28 mouse cellular contexts compared by ENCODE assay signal in the genomic region with DNA sequence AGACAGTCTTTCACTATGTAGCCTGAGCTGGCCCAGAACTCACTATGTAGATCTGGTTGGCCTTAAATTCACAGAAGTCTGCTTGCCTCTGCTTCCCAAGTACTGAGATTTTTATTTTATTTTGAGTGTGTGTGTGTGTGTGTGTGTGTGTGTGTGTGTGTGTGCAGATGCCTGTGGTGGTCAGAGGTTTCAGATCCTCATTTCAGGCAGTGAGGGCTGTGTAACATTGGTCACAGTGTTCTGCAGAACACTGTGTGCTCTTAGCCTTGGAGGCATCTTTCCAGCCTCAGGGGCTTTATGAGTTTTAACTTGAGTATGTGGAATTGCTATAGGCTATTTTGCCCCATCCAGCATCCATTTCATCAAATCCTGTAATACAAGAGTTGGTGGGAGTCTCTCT. TPM values are rescaled to one million over a fixed set of nuclear protein-coding genes. Genes with fewer than 3 reads are reported as not detected.
DNase-seq lines count a peak whose midpoint lies in the region; ATAC-seq and TF ChIP-seq lines count a peak whose summit lies in the region.
"Had no signal": no experiment of that assay in that cellular context is flagged by ENCODE, and none has a peak within 500 bp of the region (broad histone marks: within the 10 kb centered on the region; RNA-seq: fewer than 3 reads in every experiment).

No protein-coding gene starts in this region.

- H3K79me2 ChIP-seq in CH12.LX (replicated peaks; ENCODE audit: control insufficient read depth, extremely low read depth, insufficient read depth, poor library complexity, severe bottlenecking): no peaks in the 10 kb centered on the region; the same call in 1 of the 2 replicates

- peak; percentile 92 for TF ChIP-seq EP300 in CH12.LX (IDR thresholded peaks at IDR 0.05; ENCODE audit: low read length)

- ATAC-seq in megakaryocyte, adult 5-6 weeks (ENCODE audit: poor library complexity, severe bottlenecking): peak; percentile 77
- no peak for ATAC-seq in inflammation-experienced regulatory T-cells, adult 6 months
- ATAC-seq: activated CD4-positive, CD25-positive, alpha-beta regulatory T cell, adult 4 months; CD4-positive, CD25-positive, alpha-beta regulatory T cell, adult 4 months; forebrain, embryonic 15.5 days; hindbrain, postnatal 0 days had no signal

- H3K27me3 ChIP-seq in CH12.LX (replicated peaks): no peaks in the 10 kb centered on the region
- H3K27me3 ChIP-seq: embryonic facial prominence, embryonic 13.5 days; forebrain, embryonic 12.5 days; forebrain, embryonic 15.5 days had no signal

- intact Hi-C loops in left cerebral cortex, adult 2 months (cut with DNase I): no loop called here

- in situ Hi-C loops in CH12.LX (cut with MboI; ENCODE audit: low pct_ligation_motif_present, low pct_unique_long_range_greater_than_20kb, low sequenced_read_pairs): no loop called here

- H3K9me3 ChIP-seq in CH12.LX (replicated peaks; ENCODE audit: low read length): peaks cover 4% of the 10 kb centered on the region
- H3K9me3 ChIP-seq: embryonic facial prominence, embryonic 10.5 days; forebrain, embryonic 12.5 days; forebrain, embryonic 15.5 days; heart, embryonic 10.5 days had no signal

- no peak for TF ChIP-seq RAD21 in CH12.LX (IDR thresholded peaks at IDR 0.05; ENCODE audit: low read depth, low read length)

- H3K36me3 ChIP-seq in CH12.LX (replicated peaks in 1 of 2; ENCODE audit: control insufficient read depth in 1 of 2, insufficient read depth in 1 of 2, low read length in 1 of 2): no peaks in the 10 kb centered on the region
- H3K36me3 ChIP-seq: embryonic facial prominence, embryonic 10.5 days; embryonic facial prominence, embryonic 13.5 days; forebrain, embryonic 12.5 days; forebrain, embryonic 15.5 days; heart, embryonic 10.5 days; heart, embryonic 13.5 days had no signal

- H3K4me2 ChIP-seq in CH12.LX (ENCODE audit: insufficient read depth, low read depth, poor library complexity, severe bottlenecking): no peak overlapping the region
- H3K4me2 ChIP-seq: embryonic facial prominence, embryonic 13.5 days; forebrain, embryonic 12.5 days; forebrain, embryonic 15.5 days; heart, embryonic 13.5 days; hindbrain, embryonic 14.5 days had no signal

- dilution Hi-C loops in CH12.LX (cut with MboI; ENCODE audit: extremely low pct_ligation_motif_present, extremely low pct_unique_long_range_greater_than_20kb, low sequenced_read_pairs): no loop called here

- no peak overlapping the region for H3K27ac ChIP-seq in CH12.LX (ENCODE audit: insufficient read depth, low read depth)
- H3K27ac ChIP-seq in left cerebral cortex, adult 2 months: no peak overlapping the region
- H3K27ac ChIP-seq: embryonic facial prominence, embryonic 10.5 days; embryonic facial prominence, embryonic 13.5 days; forebrain, embryonic 12.5 days; forebrain, embryonic 15.5 days; heart, embryonic 10.5 days; heart, embryonic 13.5 days; hindbrain, embryonic 14.5 days; hindbrain, postnatal 0 days had no signal

- no peak overlapping the region for H3K4me3 ChIP-seq in CH12.LX (replicated peaks in 1 of 3; ENCODE audit: low read depth in 2 of 3, low read length in 2 of 3, poor library complexity in 1 of 3)
- no peak overlapping the region for H3K4me3 ChIP-seq in left cerebral cortex, adult 2 months
- H3K4me3 ChIP-seq: embryonic facial prominence, embryonic 10.5 days; embryonic facial prominence, embryonic 13.5 days; erythroblast, embryonic 14.5 days; forebrain, embryonic 12.5 days; forebrain, embryonic 15.5 days; heart, embryonic 10.5 days; heart, embryonic 13.5 days had no signal

- TF ChIP-seq CTCF in CH12.LX (conservative IDR thresholded peaks at IDR 0.05 in 1 of 2, IDR thresholded peaks at IDR 0.05 in 1 of 2; ENCODE audit: low read depth in 2 of 2, low read length in 2 of 2): no peak
- TF ChIP-seq CTCF in left cerebral cortex, adult 2 months (IDR thresholded peaks at IDR 0.05): no peak

- peak; percentile 83 for DNase-seq in heart, adult 11 months
- no peak for DNase-seq in heart, adult 9 months (ENCODE audit: low spot score in 2 of 2)
- peak; percentile 66 for DNase-seq in CH12.LX (ENCODE audit: extremely low read depth)
- DNase-seq in left cerebral cortex, adult 2 months (ENCODE audit: extremely low spot score in 1 of 2, low spot score in 2 of 2): no peak
- DNase-seq in adrenal gland, adult 18-20 months (ENCODE audit: low spot score in 2 of 2): no peak
- DNase-seq: adrenal gland, postnatal 10 days; cerebellum, adult 11 months; cerebellum, adult 2 months; cerebellum, adult 9-11 months; cerebellum, postnatal 25 days; embryo, embryonic 11 days; gastrocnemius, postnatal 10 days; gastrocnemius, postnatal 36 days; heart, postnatal 14 days; heart, postnatal 4 days had no signal

- peaks cover 3 to 13% of the 10 kb centered on the region in 2 experiments; a peak in 3 of 4 replicates for H3K4me1 ChIP-seq in CH12.LX (ENCODE audit: control insufficient read depth in 1 of 2, insufficient read depth in 2 of 2)
- H3K4me1 ChIP-seq: embryonic facial prominence, embryonic 10.5 days; embryonic facial prominence, embryonic 13.5 days; forebrain, embryonic 12.5 days; forebrain, embryonic 15.5 days; heart, embryonic 10.5 days had no signal

- no peak for TF ChIP-seq POLR2A in CH12.LX (IDR thresholded peaks at IDR 0.05; ENCODE audit: low read depth, low read length)

- no peak overlapping the region for H3K9ac ChIP-seq in CH12.LX (ENCODE audit: insufficient read depth, low read depth)
- H3K9ac ChIP-seq: embryonic facial prominence, embryonic 13.5 days; forebrain, embryonic 12.5 days; forebrain, embryonic 15.5 days; heart, embryonic 13.5 days; hindbrain, embryonic 14.5 days had no signal

TF ChIP-seq in CH12.LX, 34 proteins besides CTCF, POLR2A, EP300 and RAD21:
- TF ChIP-seq MAZ (IDR thresholded peaks at IDR 0.05; ENCODE audit: low read depth, low read length) (no peak), MYC (IDR thresholded peaks at IDR 0.05; ENCODE audit: low read depth, low read length) (no peak), BHLHE40 (IDR thresholded peaks at IDR 0.05; ENCODE audit: low read depth, low read length) (peak; percentile 35; the same call in 1 of the 2 replicates), IRF4 (IDR thresholded peaks at IDR 0.05; ENCODE audit: low read depth, low read length) (peak; percentile 97), NRF1 (IDR thresholded peaks at IDR 0.05; ENCODE audit: low read depth, low read length) (no peak), ZKSCAN1 (IDR thresholded peaks at IDR 0.05; ENCODE audit: borderline replicate concordance, low read depth, low read length) (no peak), ETS1 (conservative IDR thresholded peaks at IDR 0.05; ENCODE audit: low read depth, low read length) (0 out of 2 replicates have a peak, but pooled peaks have one; percentile 13), NELFE (IDR thresholded peaks at IDR 0.05; ENCODE audit: low read depth, low read length) (no peak), RCOR1 (conservative IDR thresholded peaks at IDR 0.05; ENCODE audit: low read depth, low read length) (peak; percentile 56; the same call in 1 of the 2 replicates), ELF1 (IDR thresholded peaks at IDR 0.05; ENCODE audit: low read depth, low read length) (no peak), GABPA (IDR thresholded peaks at IDR 0.05; ENCODE audit: insufficient replicate concordance, low read depth, low read length) (no peak), E2F4 (IDR thresholded peaks at IDR 0.05; ENCODE audit: insufficient replicate concordance, low read depth, low read length) (no peak), SMC3 (IDR thresholded peaks at IDR 0.05; ENCODE audit: low read depth, low read length) (no peak), SIN3A (IDR thresholded peaks at IDR 0.05; ENCODE audit: low read length) (peak; percentile 40; the same call in 1 of the 2 replicates), TCF12 (IDR thresholded peaks at IDR 0.05; ENCODE audit: low read depth, low read length) (no peak), PAX5 (IDR thresholded peaks at IDR 0.05; ENCODE audit: low read length) (no peak), CHD1 (IDR thresholded peaks at IDR 0.05; ENCODE audit: low read depth, low read length) (no peak), MEF2A (IDR thresholded peaks at IDR 0.05; ENCODE audit: borderline replicate concordance, low read depth, low read length) (0 out of 2 replicates have a peak, but pooled peaks have one; percentile 29), TBP (conservative IDR thresholded peaks at IDR 0.05; ENCODE audit: low read depth, low read length) (no peak), JUND (conservative IDR thresholded peaks at IDR 0.05; ENCODE audit: low read depth, low read length) (no peak), POLR2AphosphoS2 (IDR thresholded peaks at IDR 0.05; ENCODE audit: low read depth, low read length) (no peak), JUN (IDR thresholded peaks at IDR 0.05; ENCODE audit: insufficient read depth, low read depth, low read length) (no peak)

RNA-seq across cellular contexts. Expression of a gene that starts 22.0 kb away (rescaled TPM):
- total RNA-seq in CH12.LX (2012; rRNA removed) (17.5 and 27.2 TPM in 2 replicates), CH12.LX (2014; rRNA removed) (22.6 and 23.6 TPM in 2 replicates)
- 28.4 and 31.4 TPM in 2 replicates for polyA plus RNA-seq in CH12.LX (2012; ENCODE audit: insufficient read length, low read depth)
- 10.6 and 15.8 TPM in 2 replicates for total RNA-seq in megakaryocyte, adult 5-6 weeks (2015)
- 30.6 and 35.4 TPM in 2 replicates for total RNA-seq in megakaryocyte, adult 5-6 weeks (2017)
- total RNA-seq in left cerebral cortex, adult 2 months (2021): 100 to 1,000 TPM; 143 to 164 TPM
- total RNA-seq in adrenal gland, adult 18-20 months (2021): 100 to 1,000 TPM in 1 of 2 experiments, 10 to 100 TPM in 1; 76.8 to 101 TPM
- 10 to 100 TPM; 10.9 to 24.0 (median 19.8) TPM for polyA plus RNA-seq in inflammation-experienced regulatory T-cells, adult 6 months (2017; shearing (Covaris generic))

RNA-seq across cellular contexts. Expression of a gene that starts 46.6 kb away (rescaled TPM):
- total RNA-seq in CH12.LX (2012; rRNA removed): 4.4 and 6.6 TPM in 2 replicates
- total RNA-seq in CH12.LX (2014; rRNA removed): 5.1 and 6.4 TPM in 2 replicates
- 11.9 and 13.2 TPM in 2 replicates for polyA plus RNA-seq in CH12.LX (2012; ENCODE audit: insufficient read length, low read depth)
- total RNA-seq in megakaryocyte, adult 5-6 weeks (2015): 13.9 and 19.3 TPM in 2 replicates
- 11.5 and 14.8 TPM in 2 replicates for total RNA-seq in megakaryocyte, adult 5-6 weeks (2017)
- 10 to 100 TPM; 64.7 to 68.0 TPM for total RNA-seq in left cerebral cortex, adult 2 months (2021)
- total RNA-seq in adrenal gland, adult 18-20 months (2021): 10 to 100 TPM; 10.8 to 11.3 TPM
- polyA plus RNA-seq in inflammation-experienced regulatory T-cells, adult 6 months (2017; shearing (Covaris generic)): 1 to 10 TPM; 6.0 to 7.1 (median 6.8) TPM

Comparison
In these comparisons a context has a peak if more than half of its experiments do, and no peak if none do; other contexts are left out.
1. DNase-seq: peak in heart, adult 11 months (single experiment) and CH12.LX (single experiment); none in heart, adult 9 months (0 of 2), left cerebral cortex, adult 2 months (0 of 2) and adrenal gland, adult 18-20 months (0 of 2).